Mouse (Mus musculus): ENCODE data around the gene Erich6. TPM values are rescaled to one million over a fixed set of nuclear protein-coding genes. Genes with fewer than 3 reads are reported as not detected.

Gene Erich6
- polyA plus RNA-seq, 1 experiment: 2.7 TPM

DNA sequence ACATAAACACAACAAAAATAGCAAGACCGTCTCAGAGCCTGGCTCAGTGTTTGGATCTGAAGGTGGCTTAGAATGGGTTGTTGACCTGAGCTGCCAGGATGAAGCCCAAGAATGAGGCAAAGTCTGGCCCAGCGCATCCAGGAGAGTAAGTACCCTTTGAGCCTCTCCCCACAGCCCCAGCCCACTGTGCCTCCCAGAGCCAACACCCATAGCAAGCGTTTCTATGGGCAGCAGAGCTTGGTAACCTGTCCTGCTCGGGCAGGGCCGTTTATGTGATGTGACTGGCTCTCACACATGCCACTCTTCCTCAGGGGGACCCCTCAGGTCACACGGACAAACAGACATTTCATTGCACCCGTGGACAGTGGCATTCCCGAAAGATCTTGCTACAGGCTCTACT, 41.4 kb upstream of the Erich6 start:
- Histone ChIP-seq H3K27ac (ENCODE audit: insufficient read depth, low read length) (no peak overlapping the region), H3K4me1 (ENCODE audit: control insufficient read depth, insufficient read depth, low read length) (peaks cover 18% of the 10 kb centered on the region), H3K4me3 (ENCODE audit: insufficient read depth, low read length) (no peak overlapping the region)
- TF ChIP-seq CTCF (IDR thresholded peaks at IDR 0.05; ENCODE audit: extremely low read depth, insufficient read depth, low read length) (no peak), POLR2A (IDR thresholded peaks at IDR 0.05; ENCODE audit: extremely low read depth, insufficient read depth, low read length) (no peak)

DNA sequence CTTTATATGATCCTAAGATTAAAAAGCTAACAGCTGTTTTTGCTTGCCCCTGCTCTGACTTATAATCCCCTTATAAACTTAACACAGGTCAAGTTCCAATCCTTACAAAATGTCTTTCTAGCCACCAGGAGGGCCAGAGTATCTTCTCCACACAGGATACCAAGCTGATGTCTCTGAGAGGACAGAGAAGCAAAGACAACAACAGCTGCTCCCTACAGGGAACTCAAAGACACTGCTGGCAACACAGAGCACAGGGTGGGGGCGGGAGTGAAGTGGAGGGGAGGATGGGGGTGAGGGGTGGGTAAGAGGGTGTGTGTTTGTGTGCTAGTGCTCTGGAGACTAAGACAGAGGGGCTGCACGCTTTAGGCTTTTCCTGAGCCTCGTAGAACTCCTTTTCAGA, 40.6 kb upstream of the Erich6 start:
- no peak overlapping the region for H3K27ac ChIP-seq (ENCODE audit: insufficient read depth, low read length)
- H3K4me3 ChIP-seq (ENCODE audit: insufficient read depth, low read length): no peak overlapping the region
- TF ChIP-seq POLR2A (IDR thresholded peaks at IDR 0.05; ENCODE audit: extremely low read depth, insufficient read depth, low read length) (no peak), CTCF (IDR thresholded peaks at IDR 0.05; ENCODE audit: extremely low read depth, insufficient read depth, low read length) (no peak)
- peaks cover 16% of the 10 kb centered on the region for H3K4me1 ChIP-seq (ENCODE audit: control insufficient read depth, insufficient read depth, low read length)

DNA sequence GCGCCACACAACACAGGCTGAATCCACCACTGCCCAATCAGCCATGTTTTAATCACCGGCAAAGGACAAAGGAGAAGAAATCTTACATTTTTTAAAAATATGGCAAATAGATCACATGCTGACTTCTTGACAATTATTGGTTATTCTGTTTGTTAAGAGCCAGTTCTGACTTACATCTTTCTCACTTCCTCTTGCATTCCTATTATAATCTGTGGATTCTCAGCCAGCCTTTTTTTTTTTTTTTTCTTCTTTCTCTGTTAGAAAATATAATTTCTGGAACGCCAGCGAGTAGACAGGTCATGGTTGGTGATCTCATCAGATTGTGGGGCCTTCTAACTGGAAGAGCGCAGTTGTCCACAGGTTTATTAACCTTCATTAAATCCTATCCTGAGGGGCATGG, 36.3 kb upstream of the Erich6 start:
- Histone ChIP-seq H3K4me1 (ENCODE audit: control insufficient read depth, insufficient read depth, low read length) (peaks cover 4% of the 10 kb centered on the region), H3K27ac (ENCODE audit: insufficient read depth, low read length) (no peak overlapping the region), H3K4me3 (ENCODE audit: insufficient read depth, low read length) (no peak overlapping the region)
- TF ChIP-seq CTCF (IDR thresholded peaks at IDR 0.05; ENCODE audit: extremely low read depth, insufficient read depth, low read length): no peak

DNA sequence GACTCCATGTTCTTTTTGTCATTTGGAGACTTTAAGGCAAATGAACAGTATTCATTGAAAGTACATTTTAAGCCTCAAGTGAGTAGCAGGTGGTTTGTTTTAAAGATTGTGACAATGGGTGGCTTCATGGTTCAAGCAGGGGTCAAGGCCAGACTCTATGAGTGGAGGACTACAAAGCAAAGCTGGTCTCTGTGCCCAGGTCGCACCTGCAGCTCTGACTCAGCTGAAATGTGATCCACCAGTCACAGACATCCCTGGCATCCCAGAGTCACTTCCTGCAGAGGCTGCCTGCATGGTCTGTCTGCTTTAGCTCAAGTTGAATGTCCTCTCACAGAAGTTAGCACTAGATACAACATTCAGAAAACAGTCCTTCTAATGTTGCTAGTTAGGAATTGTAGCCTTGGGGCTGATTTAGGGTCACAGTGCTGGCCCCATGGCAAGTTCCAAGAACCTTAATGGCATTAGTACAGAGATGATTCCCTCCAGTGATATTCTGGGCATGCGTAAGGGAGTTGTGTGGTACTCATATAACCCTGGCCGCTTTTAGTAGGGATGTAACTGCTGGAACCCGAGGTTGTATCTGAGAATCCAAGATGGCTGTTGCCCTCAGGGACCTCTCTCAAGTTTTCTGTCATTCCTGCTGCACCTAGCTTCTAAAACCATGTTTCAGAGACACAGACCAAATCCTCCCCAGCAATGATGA, 35.6 kb upstream of the Erich6 start:
- H3K4me1 ChIP-seq (ENCODE audit: control insufficient read depth, insufficient read depth, low read length): peaks cover 2% of the 10 kb centered on the region; the same call in 1 of the 2 replicates
- no peak overlapping the region for H3K27ac ChIP-seq (ENCODE audit: insufficient read depth, low read length)
- H3K4me3 ChIP-seq (ENCODE audit: insufficient read depth, low read length): no peak overlapping the region
- no peak for TF ChIP-seq CTCF (IDR thresholded peaks at IDR 0.05; ENCODE audit: extremely low read depth, insufficient read depth, low read length)
- no peak for TF ChIP-seq POLR2A (IDR thresholded peaks at IDR 0.05; ENCODE audit: extremely low read depth, insufficient read depth, low read length)

DNA sequence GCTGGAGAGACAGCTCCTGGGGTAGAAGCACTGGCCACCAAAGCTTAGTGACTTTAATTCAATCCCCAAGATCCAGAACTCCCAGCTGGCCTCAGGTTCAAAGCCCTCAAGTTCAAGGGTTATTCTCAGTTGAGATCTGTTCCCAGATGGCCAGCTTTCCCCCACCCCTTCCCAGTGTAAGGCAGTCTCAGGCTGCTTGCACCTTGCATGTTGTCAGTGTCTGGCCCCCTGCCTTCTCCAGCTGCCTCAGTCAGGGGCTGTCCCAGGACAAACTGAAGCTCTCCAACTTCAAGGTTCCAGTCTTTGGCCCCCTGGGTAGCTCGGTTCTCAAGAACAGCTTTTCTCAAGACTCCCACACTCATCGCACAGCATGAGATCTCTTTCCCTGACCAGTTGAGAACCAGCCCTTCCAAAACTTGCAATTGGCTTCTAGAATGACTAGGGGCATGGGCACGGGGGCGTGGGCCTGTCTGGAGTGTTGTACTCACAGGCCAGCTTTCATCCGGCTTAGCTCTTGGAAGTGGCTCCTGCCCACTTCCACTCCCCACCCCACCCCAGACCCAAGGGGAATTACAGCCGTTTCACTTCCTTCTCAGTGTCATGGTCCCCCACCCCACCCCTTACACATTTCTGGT, 34.7 kb upstream of the Erich6 start:
- H3K27ac ChIP-seq (ENCODE audit: insufficient read depth, low read length): no peak overlapping the region
- H3K4me1 ChIP-seq (ENCODE audit: control insufficient read depth, insufficient read depth, low read length): no peaks in the 10 kb centered on the region
- no peak overlapping the region for H3K4me3 ChIP-seq (ENCODE audit: insufficient read depth, low read length)
- no peak for TF ChIP-seq CTCF (IDR thresholded peaks at IDR 0.05; ENCODE audit: extremely low read depth, insufficient read depth, low read length)
- TF ChIP-seq POLR2A (IDR thresholded peaks at IDR 0.05; ENCODE audit: extremely low read depth, insufficient read depth, low read length): no peak

DNA sequence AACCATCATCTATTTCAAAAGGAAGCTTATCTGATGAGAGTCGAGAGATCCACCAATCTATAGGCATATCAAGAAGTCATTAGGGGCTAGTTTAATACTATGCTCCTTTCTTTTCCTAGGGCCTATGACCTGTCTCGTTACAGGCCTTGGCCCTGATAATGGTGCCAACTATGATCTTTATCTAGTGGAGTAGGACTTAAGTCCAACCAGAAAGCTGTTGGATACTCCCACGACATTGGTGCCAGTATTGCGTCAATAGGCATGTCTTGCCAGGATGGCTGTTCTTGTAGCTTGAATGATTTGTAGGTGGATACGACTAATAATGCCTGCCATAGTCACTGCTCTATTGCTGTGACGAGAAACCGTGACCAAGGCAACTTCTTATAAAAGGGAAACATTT, 27.0 kb upstream of the Erich6 start:
- Histone ChIP-seq H3K4me3 (ENCODE audit: insufficient read depth, low read length) (no peak overlapping the region), H3K27ac (ENCODE audit: insufficient read depth, low read length) (no peak overlapping the region), H3K4me1 (ENCODE audit: control insufficient read depth, insufficient read depth, low read length) (no peaks in the 10 kb centered on the region)
- TF ChIP-seq CTCF (IDR thresholded peaks at IDR 0.05; ENCODE audit: extremely low read depth, insufficient read depth, low read length): no peak

DNA sequence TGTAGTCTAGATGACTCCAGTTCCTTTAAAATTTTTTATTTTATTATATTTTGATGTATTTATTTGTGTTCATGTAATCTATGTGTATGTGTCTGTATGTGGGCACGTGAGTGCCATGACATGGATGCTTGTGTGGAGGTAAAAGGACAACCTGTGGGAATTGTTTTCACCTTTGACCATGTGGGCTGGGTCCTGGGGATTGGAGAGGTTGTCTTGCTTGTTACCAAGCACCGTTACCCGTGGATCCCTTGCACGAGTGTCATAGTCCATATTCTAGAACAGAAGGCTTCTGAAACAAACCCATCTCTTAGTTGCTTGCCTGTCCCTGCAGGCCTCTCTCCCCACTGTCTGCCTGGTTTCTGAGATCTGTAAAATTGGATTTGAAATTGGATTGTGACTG, 23.6 kb upstream of the Erich6 start:
- Histone ChIP-seq H3K4me1 (ENCODE audit: control insufficient read depth, insufficient read depth, low read length) (no peaks in the 10 kb centered on the region), H3K4me3 (ENCODE audit: insufficient read depth, low read length) (no peak overlapping the region), H3K27ac (ENCODE audit: insufficient read depth, low read length) (no peak overlapping the region)
- TF ChIP-seq POLR2A (IDR thresholded peaks at IDR 0.05; ENCODE audit: extremely low read depth, insufficient read depth, low read length): no peak
- no peak for TF ChIP-seq CTCF (IDR thresholded peaks at IDR 0.05; ENCODE audit: extremely low read depth, insufficient read depth, low read length)

DNA sequence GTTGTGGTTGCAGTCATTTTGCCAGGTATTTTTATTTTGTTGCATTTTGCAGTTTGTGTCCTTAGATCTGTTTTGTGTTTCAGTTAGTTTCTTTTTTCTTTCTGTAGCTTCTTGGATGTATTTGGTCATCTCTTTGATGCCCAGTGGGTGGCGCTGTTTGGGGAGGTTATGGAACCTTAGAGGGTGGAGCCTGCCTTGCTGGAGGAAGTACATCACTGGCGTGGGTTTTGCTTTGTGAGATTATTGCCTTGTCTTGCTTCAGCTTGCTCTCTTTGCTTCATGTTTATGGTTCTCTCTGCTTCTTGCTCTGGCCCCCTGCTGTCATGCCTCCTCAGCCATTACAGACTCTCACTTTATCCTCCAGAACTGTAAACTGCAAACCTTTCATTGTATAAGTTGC, 20.3 kb upstream of the Erich6 start:
- TF ChIP-seq CTCF (IDR thresholded peaks at IDR 0.05; ENCODE audit: extremely low read depth, insufficient read depth, low read length) (peak; percentile 32; the same call in 1 of the 2 replicates), POLR2A (IDR thresholded peaks at IDR 0.05; ENCODE audit: extremely low read depth, insufficient read depth, low read length) (no peak)
- Histone ChIP-seq H3K4me1 (ENCODE audit: control insufficient read depth, insufficient read depth, low read length) (no peaks in the 10 kb centered on the region), H3K27ac (ENCODE audit: insufficient read depth, low read length) (no peak overlapping the region), H3K4me3 (ENCODE audit: insufficient read depth, low read length) (no peak overlapping the region)

DNA sequence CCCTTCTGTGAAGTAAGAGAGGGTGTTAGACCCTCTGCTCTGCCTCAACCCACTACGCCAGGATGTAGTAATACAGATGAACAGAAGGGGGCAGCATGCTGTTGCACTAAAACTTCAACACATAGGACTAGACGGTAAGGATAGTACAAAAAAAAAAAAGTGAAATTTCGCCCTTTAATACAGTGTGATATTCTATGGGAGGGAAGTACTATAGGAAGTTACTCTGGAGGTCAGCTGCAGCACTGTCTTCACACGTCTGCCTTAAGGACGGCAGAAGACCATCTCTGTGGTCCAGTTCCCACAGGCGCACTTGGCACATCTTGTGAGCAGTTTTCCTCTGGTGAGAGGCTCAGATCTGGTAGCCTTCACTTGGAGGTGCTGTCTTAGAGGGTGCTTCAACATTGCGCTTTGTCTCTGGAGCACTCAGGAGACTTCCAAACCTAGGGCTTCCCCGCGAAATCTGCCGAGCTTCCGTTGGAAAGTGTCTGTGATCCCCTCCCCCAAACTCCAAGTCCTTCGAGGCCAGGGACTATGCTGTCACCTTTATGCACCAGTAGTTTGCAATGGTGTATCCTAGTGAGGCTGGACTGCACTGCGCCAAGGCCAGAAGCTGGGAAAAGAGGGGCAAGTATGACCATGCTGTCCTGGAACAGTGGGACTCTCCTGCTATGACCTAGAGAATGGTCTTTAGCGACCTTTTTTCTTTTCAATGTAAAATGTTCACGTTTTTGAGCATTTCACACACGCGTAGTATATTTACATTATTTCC, 18.5 kb upstream of the Erich6 start:
- no peak for TF ChIP-seq POLR2A (IDR thresholded peaks at IDR 0.05; ENCODE audit: extremely low read depth, insufficient read depth, low read length)
- peak; percentile 74 for TF ChIP-seq CTCF (IDR thresholded peaks at IDR 0.05; ENCODE audit: extremely low read depth, insufficient read depth, low read length)
- Histone ChIP-seq H3K4me1 (ENCODE audit: control insufficient read depth, insufficient read depth, low read length) (no peaks in the 10 kb centered on the region), H3K27ac (ENCODE audit: insufficient read depth, low read length) (no peak overlapping the region), H3K4me3 (ENCODE audit: insufficient read depth, low read length) (no peak overlapping the region)

DNA sequence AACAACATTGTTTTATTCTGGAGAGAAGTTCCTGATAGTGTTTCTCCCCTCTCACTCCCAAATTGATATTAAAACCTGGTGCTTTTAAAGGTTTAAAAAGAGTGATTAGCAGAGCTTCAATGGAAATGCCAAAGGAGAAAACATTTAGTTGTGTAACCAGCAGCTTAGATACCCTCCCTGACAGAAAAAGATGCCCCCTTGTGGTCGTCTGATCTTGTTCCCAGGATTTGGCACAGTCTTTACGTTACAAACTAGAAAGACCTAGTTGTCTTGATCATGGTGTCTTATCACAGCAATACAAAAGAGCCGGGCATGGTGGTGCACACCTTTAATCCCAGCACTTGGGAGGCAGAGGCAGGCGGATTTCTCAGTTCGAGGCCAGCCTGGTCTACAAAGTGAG, 16.9 kb upstream of the Erich6 start:
- H3K4me3 ChIP-seq (ENCODE audit: insufficient read depth, low read length): no peak overlapping the region
- no peak for TF ChIP-seq POLR2A (IDR thresholded peaks at IDR 0.05; ENCODE audit: extremely low read depth, insufficient read depth, low read length)
- TF ChIP-seq CTCF (IDR thresholded peaks at IDR 0.05; ENCODE audit: extremely low read depth, insufficient read depth, low read length): no peak
- H3K27ac ChIP-seq (ENCODE audit: insufficient read depth, low read length): no peak overlapping the region
- no peaks in the 10 kb centered on the region for H3K4me1 ChIP-seq (ENCODE audit: control insufficient read depth, insufficient read depth, low read length)
